Mouse (Mus musculus) telencephalon, adult 2 months (tissue): Measurements from ENCODE around the gene Orm2.

Experiments
- DNase-seq: peaks from one replicate; pipeline ENCODE4 v3.0.0-alpha.2; 2011; ENCODE audit warnings: low read depth, low spot score

The Orm2 gene

DNA sequence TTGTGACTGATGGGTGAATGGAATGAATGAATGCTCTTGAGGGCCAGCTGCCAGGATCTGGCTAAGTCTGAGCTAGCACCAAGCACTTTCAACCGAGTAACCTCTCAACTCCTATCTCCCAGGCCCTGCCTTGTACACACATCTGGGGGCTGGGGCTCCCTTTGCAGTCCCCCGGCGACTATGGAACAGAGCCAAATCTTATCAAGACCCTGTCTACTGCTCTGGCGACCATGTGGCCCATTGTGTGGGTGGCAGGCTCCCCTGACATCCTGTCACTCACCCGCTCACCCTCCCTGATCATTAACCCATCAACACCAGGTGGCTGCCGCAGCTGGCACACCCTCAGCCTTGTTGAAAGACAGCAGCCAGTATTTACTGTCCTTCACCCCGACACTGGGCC is 42.8 kb downstream of the Orm2 start:
- no peak for DNase-seq

GRCm38 (mm10) chr4:63405683-63406082 is 43.4 kb downstream of the Orm2 start:
- no peak for DNase-seq

- no peak for DNase-seq
These were observed 46.0 kb downstream of the Orm2 start for GRCm38 (mm10) chr4:63408247-63408646.

DNA sequence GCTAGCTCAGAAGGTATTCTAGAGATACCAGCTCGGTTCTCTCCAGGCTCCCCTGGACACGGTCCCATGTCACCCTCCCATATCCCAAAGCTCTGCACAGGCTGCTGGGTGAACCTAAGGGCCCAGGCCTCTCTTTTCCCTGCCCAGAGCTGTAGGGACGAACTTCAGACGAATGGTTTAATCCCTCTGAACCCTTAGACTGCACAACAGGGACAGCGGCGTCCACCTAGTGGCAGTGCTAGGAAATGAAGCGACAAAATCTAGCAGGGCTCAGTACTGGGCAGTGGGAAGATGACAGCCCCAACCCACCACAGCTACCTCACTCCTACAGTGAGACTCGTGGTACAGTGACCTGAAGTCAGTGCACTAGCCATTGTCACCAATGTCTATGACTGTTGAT is 46.4 kb downstream of the Orm2 start:
- DNase-seq: no peak

DNA sequence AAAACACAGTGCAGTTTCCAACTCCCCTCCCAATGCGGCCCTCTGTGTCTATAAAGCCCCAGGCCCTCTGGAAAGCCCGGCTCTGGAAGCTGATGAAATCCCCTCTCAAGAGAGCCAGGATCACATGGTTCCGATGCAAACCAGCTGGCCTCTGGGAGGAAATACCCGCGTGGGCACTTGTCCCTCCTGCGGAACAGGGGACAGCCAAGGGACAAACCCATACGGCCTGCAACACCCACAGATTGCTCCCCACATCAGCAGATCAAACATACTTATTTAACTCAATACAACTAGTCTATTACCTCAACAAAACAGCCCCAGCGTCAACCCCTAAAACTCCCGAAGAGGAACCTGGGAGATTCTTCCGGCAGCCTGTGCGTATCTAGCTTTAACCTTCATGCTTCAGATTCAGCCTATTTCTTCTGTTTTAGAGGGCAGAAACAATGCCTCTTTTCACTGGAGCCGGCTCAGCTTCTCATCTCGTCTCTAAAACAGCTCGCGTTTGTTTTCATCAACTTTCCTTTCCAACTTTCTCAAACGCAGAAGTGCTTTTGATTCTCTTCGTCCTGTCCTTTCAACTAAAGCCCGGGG is 47.2 kb downstream of the Orm2 start:
- DNase-seq: no peak

GRCm38 (mm10) chr4:63409908-63410582 is 47.8 kb downstream of the Orm2 start:
- no peak for DNase-seq

- DNase-seq: peak; percentile 71
These were observed 48.3 kb downstream of the Orm2 start for GRCm38 (mm10) chr4:63410583-63410934.

DNA sequence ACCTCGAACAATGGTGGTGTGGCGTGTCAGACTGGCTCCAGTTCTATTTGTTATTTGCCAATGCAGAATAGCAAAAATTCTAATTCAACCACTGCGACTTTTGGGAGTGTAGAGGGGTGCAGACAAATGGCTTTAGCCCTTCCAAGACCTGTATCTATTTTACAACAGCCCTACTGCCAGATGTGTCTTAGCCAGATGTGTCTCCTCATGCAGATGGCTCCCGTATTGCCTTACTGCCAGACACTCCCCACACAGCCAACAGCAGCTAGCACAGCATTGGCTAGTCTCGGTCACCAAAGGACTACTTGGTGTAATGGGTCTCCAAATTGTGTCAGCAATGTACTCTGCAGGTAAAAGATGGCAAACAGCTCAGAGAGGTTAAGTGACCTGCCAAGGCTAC is 49.0 kb downstream of the Orm2 start:
- no peak for DNase-seq

GRCm38 (mm10) chr4:63414951-63415350 is 52.7 kb downstream of the Orm2 start:
- no peak for DNase-seq
